12 mouse cellular contexts compared by ENCODE assay signal in the genomic region with DNA sequence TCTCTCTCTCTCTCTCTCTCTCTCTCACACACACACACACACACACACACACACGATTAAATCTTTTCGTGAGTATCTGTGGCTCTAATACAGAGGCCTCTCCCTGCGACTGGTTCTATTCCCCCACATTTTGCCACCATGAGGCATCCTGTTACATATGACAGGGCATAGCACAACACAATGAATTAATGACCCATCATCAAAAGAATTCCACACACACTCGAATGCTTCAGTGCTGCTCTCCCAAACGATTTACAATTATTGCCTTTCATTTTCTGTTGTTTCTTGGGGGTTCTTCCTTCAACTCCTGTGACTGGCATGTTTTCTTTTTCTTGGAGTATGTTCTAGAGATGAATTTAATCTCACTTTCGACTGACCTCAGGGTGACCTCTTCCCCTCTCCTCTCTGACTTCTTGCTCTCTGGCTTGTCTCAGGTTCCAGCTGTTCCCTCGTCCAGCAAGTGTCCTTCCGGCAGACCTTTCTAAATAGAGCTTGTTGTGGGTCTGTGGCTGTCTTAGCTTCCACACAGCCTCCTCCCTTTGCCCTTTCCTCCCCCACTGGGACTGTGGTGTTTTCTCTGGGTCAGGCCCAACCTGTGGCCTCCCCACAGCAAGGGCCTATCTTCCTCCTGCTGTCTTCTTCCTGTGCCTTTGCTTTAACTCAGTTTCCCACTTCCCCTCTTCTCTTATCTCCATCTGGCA.
A peak's percentile ranks its signal among the peaks of the same experiment; 100 is the strongest.
DNase-seq lines count a peak whose midpoint lies in the region; ATAC-seq and TF ChIP-seq lines count a peak whose summit lies in the region.
"Had no signal": no experiment of that assay in that cellular context is flagged by ENCODE, and none has a peak within 500 bp of the region (broad histone marks: within the 10 kb centered on the region; RNA-seq: fewer than 3 reads in every experiment).

No protein-coding gene starts in this region.

- DNase-seq in heart, adult 2 months = peak; percentile 27 to 35
- no peak for DNase-seq in heart, postnatal 36 days
- peak; percentile 18 for DNase-seq in adrenal gland, postnatal 10 days
- no peak for DNase-seq in liver, embryonic 11.5 days (ENCODE audit: low spot score)
- DNase-seq in layer of hippocampus, adult 2 months (ENCODE audit: low spot score in 2 of 2) = no peak
- DNase-seq in spleen, postnatal 36 days (ENCODE audit: low spot score in 2 of 2) = no peak
- DNase-seq in gastrocnemius, adult 8-10 months (ENCODE audit: low spot score in 2 of 2) = no peak
- DNase-seq: gastrocnemius, postnatal 36 days had no signal

- TF ChIP-seq POLR2A in heart, adult 2 months (IDR thresholded peaks at IDR 0.05; ENCODE audit: insufficient read depth, low read depth, low read length) = no peak

- peak; percentile 66; the same call in 1 of the 2 replicates for ATAC-seq in heart, embryonic 14.5 days (ENCODE audit: insufficient number of reproducible peaks, insufficient read depth, low FRiP score, low read depth)
- peak; percentile 54 for ATAC-seq in liver, embryonic 11.5 days (replicated peaks; ENCODE audit: low FRiP score)

- no peaks in the 10 kb centered on the region for H3K79me2 ChIP-seq in heart, adult 2 months (replicated peaks; ENCODE audit: control insufficient read depth, insufficient read depth, low read length)

- H3K27me3 ChIP-seq in heart, adult 2 months (ENCODE audit: control insufficient read depth, insufficient read depth, low read length) = no peaks in the 10 kb centered on the region
- no peaks in the 10 kb centered on the region for H3K27me3 ChIP-seq in heart, embryonic 14.5 days (ENCODE audit: control insufficient read depth, insufficient read depth, low read length)
- H3K27me3 ChIP-seq in liver, embryonic 11.5 days (replicated peaks; ENCODE audit: control insufficient read depth, insufficient read depth, low read length) = no peaks in the 10 kb centered on the region
- H3K27me3 ChIP-seq: embryonic facial prominence, embryonic 12.5 days; limb, embryonic 12.5 days; neural tube, embryonic 12.5 days had no signal

- TF ChIP-seq EP300 in heart, adult 2 months (IDR thresholded peaks at IDR 0.05; ENCODE audit: insufficient read depth, low read depth, low read length) = 0 out of 2 replicates have a peak, but pooled peaks have one; percentile 23

- intact Hi-C loops in heart, adult 2 months (cut with DNase I) = no loop called here
- intact Hi-C loops in heart, postnatal 36 days (cut with DNase I) = no loop called here

- WGBS in heart, adult 2 months = 33% methylated on average over 8 of the region's 8 CpGs
- 20% methylated on average over 8 of the region's 8 CpGs for WGBS in heart, embryonic 14.5 days
- 29% methylated on average over 8 of the region's 8 CpGs for WGBS in liver, embryonic 11.5 days

- H3K36me3 ChIP-seq in heart, adult 2 months (ENCODE audit: control insufficient read depth, insufficient read depth, low read length) = peaks cover 4% of the 10 kb centered on the region; the same call in 1 of the 2 replicates
- no peaks in the 10 kb centered on the region for H3K36me3 ChIP-seq in heart, embryonic 14.5 days (ENCODE audit: control insufficient read depth, insufficient read depth, low read length)
- no peaks in the 10 kb centered on the region for H3K36me3 ChIP-seq in liver, embryonic 11.5 days (ENCODE audit: control insufficient read depth, insufficient read depth, low read length)
- H3K36me3 ChIP-seq: embryonic facial prominence, embryonic 12.5 days; limb, embryonic 12.5 days; neural tube, embryonic 12.5 days had no signal

- no peak for TF ChIP-seq CTCF in heart, adult 2 months (IDR thresholded peaks at IDR 0.05)
- no peak for TF ChIP-seq CTCF in layer of hippocampus, adult 2 months (conservative IDR thresholded peaks at IDR 0.05)

- H3K4me1 ChIP-seq in heart, adult 2 months (ENCODE audit: control insufficient read depth, insufficient read depth, low read length) = peaks cover 11% of the 10 kb centered on the region
- H3K4me1 ChIP-seq in heart, embryonic 14.5 days (ENCODE audit: control insufficient read depth in 2 of 2, insufficient read depth in 2 of 2, low read length in 2 of 2) = peaks cover 12 to 15% of the 10 kb centered on the region in 2 experiments
- H3K4me1 ChIP-seq in liver, embryonic 11.5 days (replicated peaks; ENCODE audit: control insufficient read depth, insufficient read depth, low read length) = 0 out of 2 replicates have a peak, but pooled peaks cover 3% of the 10 kb centered on the region
- H3K4me1 ChIP-seq: neural tube, embryonic 12.5 days had no signal

- no peak overlapping the region for H3K4me3 ChIP-seq in heart, adult 2 months
- no peak overlapping the region for H3K4me3 ChIP-seq in heart, embryonic 14.5 days (ENCODE audit: control insufficient read depth in 1 of 2, insufficient read depth in 1 of 2, low read depth in 1 of 2, low read length in 2 of 2)
- no peak overlapping the region for H3K4me3 ChIP-seq in liver, embryonic 11.5 days (ENCODE audit: low read depth, low read length)
- H3K4me3 ChIP-seq in layer of hippocampus, adult 2 months = no peak overlapping the region
- H3K4me3 ChIP-seq: embryonic facial prominence, embryonic 12.5 days; limb, embryonic 12.5 days; neural tube, embryonic 12.5 days had no signal

- no peak overlapping the region for H3K4me2 ChIP-seq in heart, embryonic 14.5 days (ENCODE audit: low read length)
- H3K4me2 ChIP-seq in liver, embryonic 11.5 days = no peak overlapping the region
- H3K4me2 ChIP-seq: embryonic facial prominence, embryonic 12.5 days; limb, embryonic 12.5 days; neural tube, embryonic 12.5 days had no signal

- no peak overlapping the region; the same call in 1 of the 2 replicates for H3K27ac ChIP-seq in heart, adult 2 months
- peak overlapping the region; percentile 18 to 60 for H3K27ac ChIP-seq in heart, embryonic 14.5 days (replicated peaks in 1 of 2; ENCODE audit: control insufficient read depth in 1 of 2, insufficient read depth in 1 of 2, low read depth in 2 of 2, low read length in 2 of 2)
- no peak overlapping the region for H3K27ac ChIP-seq in liver, embryonic 11.5 days (ENCODE audit: low read depth, low read length)
- no peak overlapping the region for H3K27ac ChIP-seq in layer of hippocampus, adult 2 months
- H3K27ac ChIP-seq: embryonic facial prominence, embryonic 12.5 days; limb, embryonic 12.5 days; neural tube, embryonic 12.5 days had no signal

- H3K9me3 ChIP-seq in heart, embryonic 14.5 days (ENCODE audit: control insufficient read depth, low read length) = no peaks in the 10 kb centered on the region
- no peaks in the 10 kb centered on the region for H3K9me3 ChIP-seq in liver, embryonic 11.5 days (ENCODE audit: control insufficient read depth, low read length)
- H3K9me3 ChIP-seq: embryonic facial prominence, embryonic 12.5 days; limb, embryonic 12.5 days; neural tube, embryonic 12.5 days had no signal

- H3K9ac ChIP-seq in heart, adult 2 months (ENCODE audit: low read depth, low read length) = no peak overlapping the region
- no peak overlapping the region for H3K9ac ChIP-seq in heart, embryonic 14.5 days (ENCODE audit: low read length)
- no peak overlapping the region for H3K9ac ChIP-seq in liver, embryonic 11.5 days (ENCODE audit: low read depth, low read length)
- H3K9ac ChIP-seq: embryonic facial prominence, embryonic 12.5 days; limb, embryonic 12.5 days; neural tube, embryonic 12.5 days had no signal

Comparison
In these comparisons a context has a peak if more than half of its experiments do, and no peak if none do; other contexts are left out.
1. DNase-seq: peak in heart, adult 2 months (2 of 2) and adrenal gland, postnatal 10 days (single experiment); none in heart, postnatal 36 days (0 of 2), liver, embryonic 11.5 days (single experiment), layer of hippocampus, adult 2 months (0 of 2), spleen, postnatal 36 days (0 of 2) and gastrocnemius, adult 8-10 months (0 of 2).
2. H3K27ac ChIP-seq: peak in heart, embryonic 14.5 days (2 of 2); none in heart, adult 2 months (single experiment), liver, embryonic 11.5 days (single experiment) and layer of hippocampus, adult 2 months (single experiment).